Mouse (Mus musculus) spleen, postnatal 14 days (tissue): Measurements from ENCODE around the gene Igfbpl1.

Experiments used
- DNase-seq, 2 experiments: peaks; one replicate each; pipeline ENCODE4 v3.0.0; 2021 to 2022; ENCODE audit warnings: low spot score in 2 of 2

The Igfbpl1 gene

DNA sequence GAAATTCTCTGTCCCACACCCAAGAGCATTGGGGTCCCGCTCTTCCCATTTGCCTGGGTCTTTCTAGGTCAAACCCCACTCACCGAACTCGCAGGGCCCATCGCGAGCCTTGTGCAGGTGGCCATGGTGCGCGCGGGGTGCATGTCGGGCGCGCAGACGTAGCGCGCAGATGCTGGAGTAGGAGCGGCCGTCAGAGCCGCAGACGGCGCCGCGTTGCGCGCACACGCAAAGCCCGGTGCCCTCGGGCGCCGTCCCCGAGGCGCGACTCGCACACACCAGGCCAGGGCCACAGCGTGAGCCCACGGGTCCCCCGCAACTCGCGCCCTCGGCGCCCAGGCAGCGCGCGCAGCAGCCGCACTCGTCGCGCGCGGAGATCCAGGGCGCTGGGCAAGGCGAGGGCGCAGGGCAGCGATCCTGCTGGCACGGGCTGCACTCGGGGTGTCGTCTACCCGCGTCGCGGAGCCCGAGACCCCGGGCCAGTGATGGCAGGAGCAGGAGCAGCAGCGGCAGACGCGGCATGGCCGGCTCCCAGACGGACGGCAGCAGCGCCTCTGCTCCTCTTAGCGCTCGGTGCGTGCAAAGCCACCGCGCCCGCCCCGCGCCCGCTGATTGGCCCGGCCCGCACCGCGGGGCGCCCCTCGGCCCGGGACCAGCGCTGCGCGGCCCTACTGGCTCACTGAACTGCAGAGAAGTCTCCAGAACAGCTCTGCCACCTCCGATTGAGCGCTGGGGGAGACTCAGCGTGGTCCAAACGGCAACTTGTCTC lies at the start of gene Igfbpl1:
Igfbpl1 (minus strand) TSS at position 649 of the 766 bp plus-strand sequence.
- no peak for DNase-seq

DNA sequence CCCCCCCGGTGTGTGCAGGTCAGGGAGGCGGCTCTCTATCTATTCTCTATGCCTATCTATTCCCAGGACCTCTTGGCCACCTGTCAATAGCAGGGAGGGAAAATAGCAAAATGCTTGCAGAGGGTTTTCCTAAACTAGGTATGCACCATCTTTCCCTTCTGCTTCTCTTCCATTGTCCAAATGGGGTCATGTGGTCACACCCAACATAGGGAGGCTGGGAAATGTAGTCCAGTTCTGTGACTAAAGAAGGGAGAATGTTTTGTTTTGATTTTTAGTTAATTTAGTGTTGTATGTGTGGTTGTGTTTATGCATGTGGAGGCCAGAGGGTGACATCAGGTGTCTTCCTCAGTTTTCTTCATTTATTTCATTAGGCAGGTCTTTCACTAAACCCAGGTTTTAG lies 45.4 kb upstream of the Igfbpl1 start:
- DNase-seq: no peak

DNA sequence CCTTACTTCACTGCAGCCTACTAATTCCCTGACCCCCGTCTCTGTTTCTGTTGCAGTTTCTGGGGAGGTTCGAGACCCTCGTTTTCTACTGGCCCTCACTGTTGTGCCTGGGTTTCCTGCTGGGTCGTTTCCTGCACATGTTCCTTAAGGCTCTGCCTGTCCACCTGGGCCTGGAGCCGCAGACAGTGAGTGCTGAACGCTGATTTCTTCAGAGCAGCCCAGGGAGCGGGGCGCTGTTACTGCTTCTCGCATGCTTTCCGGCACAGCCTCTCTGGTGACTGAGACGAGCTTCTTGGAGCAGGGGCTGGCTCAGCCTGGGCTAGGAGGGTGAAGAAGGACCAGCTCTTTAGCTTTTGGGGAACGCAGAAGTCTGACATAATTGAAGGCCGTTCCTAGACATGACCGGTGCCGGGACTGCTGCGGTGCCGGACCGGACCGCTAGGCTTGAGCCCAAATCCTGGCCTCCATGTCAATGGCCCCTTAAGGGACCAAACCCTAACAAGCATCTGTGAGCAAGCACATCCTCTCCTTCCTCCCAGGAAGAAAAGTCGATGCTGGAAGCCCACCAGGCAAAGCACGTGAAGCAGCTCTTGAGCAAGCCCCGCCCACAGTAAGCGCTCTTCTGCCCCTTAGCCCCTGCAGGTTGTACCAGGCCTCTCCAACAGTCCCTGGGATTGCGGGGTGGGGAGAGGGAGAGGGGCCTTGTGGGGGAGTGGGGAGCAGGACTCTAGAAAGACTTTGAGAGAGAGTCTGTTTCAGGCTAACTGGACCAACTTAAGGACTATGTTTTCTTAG lies 42.5 kb upstream of the Igfbpl1 start:
- no peak for DNase-seq

DNA sequence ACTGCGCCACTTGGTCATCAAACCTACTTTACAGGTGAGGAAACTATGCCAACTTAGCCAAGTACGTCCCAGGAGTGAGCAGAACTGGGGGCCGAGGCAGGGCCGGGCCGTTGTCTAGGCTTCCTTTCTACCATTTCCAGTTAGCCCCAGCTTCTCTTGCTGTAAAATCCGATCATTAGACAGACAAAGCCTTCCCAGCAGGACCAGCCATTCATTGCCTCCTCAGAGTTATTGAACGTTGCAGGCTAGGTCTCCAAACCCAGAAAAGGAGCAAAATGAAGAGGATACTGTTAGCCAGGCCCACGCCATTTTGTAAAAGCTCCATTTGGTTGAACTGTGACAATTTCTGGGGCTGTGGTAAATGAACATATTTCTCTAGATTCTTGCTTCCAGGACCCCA lies 40.7 kb upstream of the Igfbpl1 start:
- no peak for DNase-seq

DNA sequence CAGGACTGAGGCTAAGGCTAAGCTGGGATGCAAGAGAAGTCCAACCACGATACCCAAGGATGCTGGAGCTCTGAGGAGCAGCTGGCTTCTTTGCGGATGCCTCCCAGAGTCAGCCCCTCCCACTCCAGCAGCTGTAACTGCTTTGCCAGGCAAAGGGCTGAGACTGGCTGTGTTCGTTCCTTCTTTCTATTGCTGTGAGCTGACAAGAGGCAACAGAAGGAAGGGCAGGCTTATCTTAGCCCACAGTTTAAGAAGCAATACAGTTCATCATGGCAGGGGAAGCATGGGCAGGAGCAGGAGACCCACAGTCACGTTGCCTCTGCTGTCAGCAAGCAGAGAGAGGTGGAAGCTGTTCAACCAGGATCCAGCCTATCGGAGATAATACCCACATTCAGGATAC lies 34.4 kb upstream of the Igfbpl1 start:
- DNase-seq: no peak

DNA sequence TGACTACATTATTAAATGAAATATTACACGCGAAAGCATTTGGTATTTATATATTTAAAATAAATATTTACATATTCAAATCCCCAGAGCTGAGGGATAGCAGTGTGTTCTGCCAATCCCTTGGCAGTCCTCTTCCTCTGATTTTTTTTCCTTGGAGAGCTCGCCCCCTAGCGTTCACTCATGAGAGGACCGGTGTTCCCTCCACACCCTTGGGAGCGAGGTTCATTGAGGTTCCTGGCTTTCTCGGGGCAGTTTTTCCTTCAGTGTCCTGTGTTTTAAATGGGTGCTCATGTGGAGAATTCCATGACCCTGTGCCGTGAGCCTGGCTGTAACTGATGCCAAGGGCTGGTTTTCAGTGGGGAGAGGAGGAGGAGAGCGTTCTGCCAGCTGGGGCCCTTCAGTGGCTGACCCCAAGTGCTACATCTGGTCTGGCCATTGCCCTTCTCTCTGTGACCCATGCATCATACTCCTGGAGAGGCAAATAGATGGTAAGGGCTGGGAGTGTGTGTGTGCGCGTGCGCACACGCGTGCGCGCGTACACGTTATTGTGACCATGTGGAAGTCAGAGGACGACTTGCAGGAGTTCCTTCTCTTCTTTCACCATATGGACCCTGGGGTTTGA lies 29.2 kb upstream of the Igfbpl1 start:
- DNase-seq: peak in 1 of 2 experiments; percentile 46

DNA sequence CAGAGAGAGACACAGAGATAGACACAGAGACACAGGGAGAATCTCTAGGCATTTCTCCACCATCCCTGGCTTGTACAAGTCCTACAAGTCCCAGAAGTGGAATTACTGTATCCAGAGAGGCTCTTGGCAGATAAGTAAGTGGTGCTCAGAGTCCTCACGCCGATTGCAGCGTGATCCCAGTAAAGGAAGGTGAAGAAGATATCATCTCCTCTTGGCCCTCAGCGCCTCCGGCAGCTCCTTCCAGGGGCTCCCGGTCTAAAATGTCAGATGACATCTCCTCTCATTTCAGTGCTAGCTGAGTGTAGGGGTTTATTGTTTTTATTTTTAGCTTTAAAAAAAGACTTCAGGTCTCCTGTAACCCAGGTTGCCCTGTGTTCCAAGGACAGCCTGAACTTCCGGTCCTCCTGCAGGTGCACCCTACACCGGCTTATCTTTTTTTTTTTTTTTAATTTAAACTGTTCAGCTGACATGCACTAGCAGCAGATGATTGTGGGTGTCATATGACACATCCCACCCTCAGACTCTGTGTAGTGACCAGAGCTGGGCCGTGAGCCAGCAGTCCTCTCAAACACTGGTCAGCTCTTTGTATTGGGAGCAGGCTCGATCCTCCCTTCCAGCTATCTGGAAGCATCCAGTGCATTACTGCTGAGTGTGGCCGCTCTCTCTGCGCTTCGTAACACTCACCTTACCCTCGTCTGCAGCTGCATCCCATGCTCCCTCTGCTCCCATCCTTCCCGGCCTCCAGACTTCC lies 26.9 kb upstream of the Igfbpl1 start:
- no peak for DNase-seq

DNA sequence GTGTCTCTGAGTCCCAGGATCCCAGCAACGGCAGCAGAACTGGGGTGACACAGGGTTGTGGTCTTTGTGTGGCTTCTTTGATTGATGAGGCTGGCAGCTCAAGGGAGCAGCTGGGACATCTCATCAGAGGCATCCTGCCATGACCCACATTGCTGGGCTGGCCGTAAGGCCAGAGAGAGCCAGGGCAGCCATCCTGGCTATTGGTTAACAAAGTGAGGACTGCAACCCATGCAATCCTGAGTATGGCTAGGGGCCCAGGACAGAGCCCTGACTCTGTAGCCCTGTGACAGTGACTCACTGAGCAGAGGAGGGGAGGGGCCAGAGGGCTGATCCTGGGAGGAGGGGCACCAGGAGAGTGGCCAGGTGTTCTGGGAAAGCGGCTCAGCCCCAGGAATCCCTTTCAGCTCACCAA lies 24.9 kb upstream of the Igfbpl1 start:
- no peak for DNase-seq

DNA sequence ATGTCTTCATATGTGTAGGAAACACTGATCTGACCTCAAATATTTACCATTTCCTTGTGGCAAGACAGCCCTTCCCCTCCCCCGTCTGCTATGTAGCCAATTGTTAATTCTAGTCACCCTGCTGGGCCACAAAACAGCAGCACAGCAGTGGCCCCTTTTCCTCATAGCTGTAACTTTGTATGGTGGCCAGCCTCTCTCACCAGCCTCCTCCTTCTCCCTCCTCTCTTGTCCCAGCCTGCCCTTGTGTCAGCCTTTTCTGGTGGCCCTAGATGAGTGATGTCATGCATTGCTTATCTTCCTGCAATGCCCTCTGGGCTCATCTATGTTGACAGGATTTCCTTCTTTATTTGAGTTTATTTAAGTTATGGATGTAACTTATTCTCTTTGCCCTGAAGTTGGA lies 22.7 kb upstream of the Igfbpl1 start:
- no peak for DNase-seq

DNA sequence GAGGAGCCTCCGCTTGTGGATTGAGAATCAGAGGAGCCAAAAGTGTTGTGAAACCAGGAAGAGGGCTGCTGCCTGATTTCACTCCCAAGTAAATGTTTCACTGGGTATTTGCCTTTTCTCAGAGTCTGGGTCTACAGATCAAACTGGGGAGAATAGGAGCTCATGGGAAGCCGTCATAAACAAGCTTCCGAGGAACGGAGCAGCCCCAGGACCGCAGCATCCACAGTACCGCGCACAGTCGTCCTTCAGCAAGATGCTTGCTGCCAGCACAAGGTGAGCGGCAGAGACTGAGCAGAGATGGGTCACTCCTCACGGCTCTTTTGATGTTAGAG lies 22.1 kb upstream of the Igfbpl1 start:
- no peak for DNase-seq

DNA sequence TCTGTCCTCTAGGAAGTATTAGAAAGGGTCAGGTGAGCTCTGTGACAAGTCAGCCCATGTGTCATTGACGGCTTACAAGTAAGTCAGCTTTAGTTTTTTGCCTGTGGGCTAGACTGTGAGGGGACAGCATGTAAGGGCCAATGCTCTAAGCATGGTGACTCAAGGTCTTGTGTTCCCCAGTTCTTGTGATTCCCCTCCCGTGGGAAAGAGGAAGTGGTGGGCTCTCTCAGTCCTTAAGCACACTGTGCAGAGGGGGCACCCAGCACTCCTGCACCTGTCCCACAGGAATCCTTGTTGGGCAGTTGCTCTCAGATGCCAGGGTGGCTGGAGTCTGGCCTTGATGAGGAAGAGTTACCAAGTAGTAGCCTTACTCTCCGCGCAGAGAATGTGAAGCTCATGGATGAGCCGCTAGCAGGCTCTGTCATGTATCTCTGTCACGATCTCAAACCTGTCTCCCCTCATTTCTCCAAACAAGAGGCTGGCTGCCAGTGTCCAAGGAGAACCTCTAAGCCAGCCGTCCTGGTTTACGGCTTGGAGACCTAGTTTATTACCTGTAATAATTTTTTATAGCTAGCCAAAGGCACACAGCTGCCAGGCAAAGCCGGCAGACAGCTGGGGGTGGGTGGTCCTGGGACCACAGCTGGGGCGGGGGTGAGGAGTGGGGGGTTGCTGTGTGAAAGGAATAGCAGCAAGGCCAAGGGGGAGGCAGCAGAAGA lies 21.5 kb upstream of the Igfbpl1 start, which contains the start of gene Stra6l:
Stra6l (plus strand) TSS at position 556 of the 716 bp plus-strand sequence.
- DNase-seq: no peak

DNA sequence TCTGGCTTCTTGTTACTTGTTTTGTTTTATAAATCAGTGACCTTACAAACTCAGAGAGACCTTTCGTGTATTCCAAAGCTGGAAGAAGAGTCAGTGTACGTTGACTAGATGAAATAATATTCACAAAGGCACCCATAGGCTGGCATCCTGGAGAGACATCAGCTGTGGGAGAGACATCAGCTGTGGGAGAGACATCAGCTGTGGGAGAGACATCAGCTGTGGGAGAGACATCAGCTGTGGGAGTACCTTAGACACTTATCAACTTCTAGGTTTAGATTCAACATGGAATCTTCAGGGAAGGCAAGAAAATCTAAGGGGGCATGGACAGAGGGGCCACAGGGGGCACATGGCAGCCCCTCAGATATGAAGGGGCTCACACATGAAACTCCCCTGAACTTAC lies 19.5 kb upstream of the Igfbpl1 start:
- DNase-seq: no peak

DNA sequence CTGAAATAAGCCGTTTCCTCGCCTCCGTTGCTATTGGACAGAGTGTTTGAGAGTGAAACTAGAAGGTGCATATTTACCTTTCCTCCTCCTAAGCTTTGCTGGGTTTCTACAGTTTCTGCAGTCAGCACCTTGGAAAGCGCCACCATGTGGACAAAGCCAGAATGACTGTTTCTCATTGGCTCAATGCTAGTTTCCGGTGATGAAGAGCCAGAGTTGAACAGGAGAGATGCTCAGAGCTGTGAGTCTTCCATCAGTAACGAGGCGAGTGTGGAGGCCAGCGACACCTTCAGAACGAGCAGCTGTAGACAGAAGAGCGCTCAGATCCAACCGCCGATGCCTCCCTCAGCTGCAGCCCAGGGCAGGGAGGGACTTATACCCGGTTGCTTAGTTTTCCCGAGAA lies 17.6 kb upstream of the Igfbpl1 start:
- peak in 1 of 2 experiments; percentile 26 for DNase-seq

DNA sequence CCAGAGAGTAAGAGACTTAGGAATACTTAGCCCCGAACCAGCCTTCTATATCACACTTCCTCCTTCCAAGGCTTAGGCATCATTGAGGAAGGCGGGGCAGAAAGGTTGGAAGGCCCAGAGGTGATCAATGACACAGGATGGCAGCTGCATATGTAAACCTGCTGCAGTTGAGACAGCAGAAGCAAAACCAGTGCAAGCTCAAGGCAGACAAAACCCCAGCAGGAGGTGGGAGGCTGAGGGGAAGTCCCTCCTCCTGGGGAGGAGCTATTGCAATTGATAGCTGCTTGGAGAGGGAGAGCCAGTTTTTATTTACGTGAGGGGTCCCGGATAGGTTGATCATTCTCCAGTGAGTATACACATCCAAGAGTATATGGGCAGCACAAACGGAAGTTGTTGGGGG lies 6.7 kb upstream of the Igfbpl1 start:
- no peak for DNase-seq

DNA sequence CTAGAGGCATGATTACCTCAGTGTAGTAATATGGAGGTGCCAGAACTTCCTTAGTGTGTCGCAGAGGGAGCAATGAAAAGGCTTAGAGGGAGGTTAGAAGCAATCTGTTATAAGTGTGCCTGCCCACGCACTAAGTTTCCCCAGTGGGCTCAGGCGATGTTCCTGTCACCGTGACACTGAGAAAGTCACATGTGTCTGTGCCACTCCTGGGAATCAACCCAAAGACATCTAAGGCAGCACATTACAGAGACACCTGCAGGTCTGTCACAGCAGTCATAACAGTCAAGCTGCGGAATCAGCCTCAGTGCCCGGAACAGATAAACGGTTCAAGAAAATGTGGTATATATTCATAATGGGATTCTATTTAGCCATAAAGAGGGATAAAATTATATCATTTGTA lies 5.3 kb upstream of the Igfbpl1 start:
- DNase-seq: no peak

DNA sequence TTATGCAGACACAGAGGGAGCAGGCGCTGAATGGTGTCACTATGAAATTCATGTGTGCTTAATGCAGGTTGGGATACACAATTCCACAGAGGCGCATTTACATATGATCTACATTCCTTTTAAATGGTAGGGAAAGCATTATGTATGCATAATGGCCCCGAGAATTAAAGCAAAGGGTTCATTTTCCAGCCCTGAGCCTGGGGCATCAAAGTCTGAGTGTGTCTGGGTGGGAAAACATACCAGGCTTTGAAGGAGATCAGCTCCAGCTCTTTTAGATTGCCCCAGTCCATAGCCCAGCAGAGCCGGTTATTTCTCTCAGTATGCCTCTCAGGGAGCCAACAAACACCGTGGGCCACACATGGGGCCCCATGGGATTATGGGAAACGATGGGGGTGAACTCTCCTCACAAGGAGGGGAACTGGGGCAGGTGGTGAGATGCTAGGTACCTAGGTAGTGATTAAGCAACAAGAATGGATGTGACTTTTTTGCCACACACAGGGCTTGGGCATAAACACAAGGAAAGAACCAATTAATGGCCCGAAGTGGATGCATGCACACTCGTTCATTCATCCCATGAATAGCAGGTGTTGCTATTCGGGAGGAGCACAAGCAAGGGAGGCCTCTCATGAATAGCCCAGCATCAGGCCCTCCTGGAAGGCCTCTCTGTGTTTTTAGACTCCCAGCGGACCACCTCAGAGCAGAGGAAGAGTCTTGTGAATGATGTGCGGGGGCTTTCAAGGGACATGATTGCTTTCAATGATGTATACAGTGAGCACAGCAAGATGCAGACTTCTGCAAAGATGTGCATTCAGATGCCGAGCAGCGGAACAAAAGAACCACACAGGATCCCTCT lies 3.4 kb upstream of the Igfbpl1 start:
- DNase-seq: no peak

DNA sequence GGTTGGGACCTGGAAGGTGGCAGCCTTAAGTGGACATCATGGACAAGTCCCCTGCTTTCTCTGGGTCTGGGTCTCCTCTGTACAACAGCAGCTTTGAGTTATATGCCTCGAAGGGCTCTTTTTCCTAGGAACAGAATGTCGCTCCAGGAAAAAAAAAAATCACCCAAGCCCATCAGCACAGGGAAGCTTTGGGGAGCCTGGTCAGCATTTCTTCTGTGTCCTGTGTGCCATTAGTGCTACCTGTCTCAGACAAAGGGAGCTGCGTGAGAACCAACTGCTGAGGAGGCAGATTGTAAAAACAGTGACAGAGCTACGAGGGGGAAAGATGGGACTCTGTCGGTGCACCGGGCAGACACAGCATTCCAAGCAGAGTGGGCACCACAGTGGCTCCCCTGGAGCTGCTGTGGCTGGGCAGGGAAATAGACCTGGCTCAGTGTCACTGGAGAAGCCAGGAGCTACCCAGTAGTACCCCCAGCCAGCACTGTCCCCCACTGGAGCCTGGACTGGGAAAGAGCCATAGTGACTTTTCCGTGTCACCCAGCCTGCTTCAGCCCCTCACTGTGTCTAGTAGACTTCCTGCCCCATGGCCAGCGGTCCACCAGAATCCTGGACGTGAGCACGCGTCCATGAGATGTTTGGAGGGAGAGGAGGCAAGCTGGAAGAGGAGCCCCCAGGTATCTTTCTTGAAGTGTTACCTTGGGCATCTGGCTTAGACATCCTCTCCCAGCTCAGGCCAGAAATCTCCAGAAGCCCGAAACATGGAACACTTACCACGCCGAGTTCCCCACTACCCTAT lies 1.8 kb downstream of the Igfbpl1 start:
- no peak for DNase-seq

DNA sequence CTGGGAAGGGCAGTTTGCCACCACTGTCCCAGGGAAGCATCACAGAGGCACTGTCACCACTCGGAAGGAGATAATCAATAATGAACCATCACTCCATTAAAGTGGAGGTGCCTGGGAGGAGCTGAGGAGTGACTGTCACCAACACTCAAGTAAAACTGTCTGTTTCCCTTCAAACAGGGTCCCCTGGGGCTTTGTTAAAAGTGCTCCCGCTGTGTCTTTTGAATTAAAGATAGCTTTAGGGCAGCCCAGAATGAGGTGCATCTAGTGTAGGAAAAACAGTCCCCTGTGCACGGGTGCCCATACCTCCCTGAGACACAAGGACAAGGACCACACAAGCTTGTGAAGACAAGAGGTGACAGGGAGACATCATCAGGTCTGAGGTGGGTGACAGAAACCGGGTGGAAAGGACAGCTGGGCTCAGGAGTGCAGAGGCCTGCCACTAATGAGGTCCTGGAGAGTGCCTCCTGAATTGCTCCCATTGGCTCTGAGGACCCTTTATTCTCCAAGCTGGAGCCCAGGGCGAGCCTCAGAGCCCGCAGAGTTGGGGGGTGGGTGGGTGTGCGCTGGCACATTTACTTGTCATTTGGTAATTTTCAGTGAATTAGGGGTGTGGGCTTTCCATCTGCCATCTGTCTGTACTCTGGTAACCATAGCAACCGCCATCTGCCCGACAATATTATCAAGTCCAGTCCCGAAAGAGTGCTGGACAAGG lies 2.5 kb downstream of the Igfbpl1 start:
- DNase-seq: no peak
